Mouse (Mus musculus) G1E-ER4 (cell line): ENCODE data around the gene BC005537. TPM values are rescaled to one million over a fixed set of nuclear protein-coding genes. Genes with fewer than 3 reads are reported as not detected.

Experiments
- GATA1 ChIP-seq: IDR thresholded peaks from one replicate; pipeline ENCODE4 v1.8.0; 2012; ENCODE audit warnings: low read length, inconsistent platforms
- polyA plus RNA-seq: library from polyadenylated mRNA; stranded (reverse); fragments of >175 nt; gene quantifications from 2 replicates; pipeline ENCODE4 v1.2.3, GENCODE M21; 2012

BC005537 gene
- polyA plus RNA-seq, 1 experiment: 79.6 TPM

GRCm38 (mm10) chr13:24826116-24826515 is 24.7 kb downstream of the BC005537 start:
- TF ChIP-seq GATA1: no peak

GRCm38 (mm10) chr13:24830756-24831352 is 29.4 kb downstream of the BC005537 start:
- TF ChIP-seq GATA1: no peak

GRCm38 (mm10) chr13:24831353-24832130 is 30.1 kb downstream of the BC005537 start, which contains the start of the genes Acot13 and Tdp2:
Gene Acot13, minus strand, starts transcription at chr13:24831540.
Gene Tdp2, plus strand, starts transcription at chr13:24831679.
- no peak for TF ChIP-seq GATA1

- TF ChIP-seq GATA1: no peak
Measured at GRCm38 (mm10) chr13:24832131-24832810, 30.8 kb downstream of the BC005537 start.

DNA sequence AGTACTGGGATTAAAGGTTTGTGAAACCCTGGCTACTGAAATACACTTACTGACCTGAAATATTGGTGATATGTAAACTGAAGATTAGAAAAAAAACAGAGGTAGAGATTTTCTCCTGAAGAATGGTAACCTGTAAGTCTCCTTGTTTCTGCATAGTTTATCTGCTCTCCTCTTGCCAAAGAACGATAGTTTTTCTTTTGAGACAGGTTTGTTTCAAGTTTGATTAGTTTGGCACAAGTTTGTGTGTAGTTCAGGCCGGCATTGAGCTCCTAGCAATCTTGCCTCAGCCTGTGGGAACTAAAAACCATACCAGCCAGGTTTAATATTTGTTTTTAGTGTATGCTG is 31.3 kb downstream of the BC005537 start:
- TF ChIP-seq GATA1: no peak

GRCm38 (mm10) chr13:24839831-24840230 is 38.4 kb downstream of the BC005537 start:
- no peak for TF ChIP-seq GATA1

DNA sequence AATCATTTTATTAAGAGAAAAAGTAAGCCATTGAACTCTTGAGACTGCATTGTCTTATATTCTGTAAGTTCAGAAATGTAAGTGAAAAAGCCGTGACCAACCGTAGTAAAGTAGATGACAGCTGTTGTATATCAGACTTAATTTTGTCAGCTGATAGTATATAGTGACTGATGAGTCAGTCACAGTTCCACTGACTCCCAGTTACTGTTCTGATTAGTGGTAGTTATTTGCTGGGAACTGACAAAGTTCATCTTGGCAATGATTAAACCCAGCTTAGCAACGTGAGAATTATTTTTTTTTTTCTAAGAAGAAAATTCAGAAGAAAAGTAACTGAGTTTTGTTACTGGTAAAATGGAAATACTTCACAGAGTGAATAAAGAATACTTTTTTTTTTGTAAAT is 40.2 kb downstream of the BC005537 start:
- no peak for TF ChIP-seq GATA1

DNA sequence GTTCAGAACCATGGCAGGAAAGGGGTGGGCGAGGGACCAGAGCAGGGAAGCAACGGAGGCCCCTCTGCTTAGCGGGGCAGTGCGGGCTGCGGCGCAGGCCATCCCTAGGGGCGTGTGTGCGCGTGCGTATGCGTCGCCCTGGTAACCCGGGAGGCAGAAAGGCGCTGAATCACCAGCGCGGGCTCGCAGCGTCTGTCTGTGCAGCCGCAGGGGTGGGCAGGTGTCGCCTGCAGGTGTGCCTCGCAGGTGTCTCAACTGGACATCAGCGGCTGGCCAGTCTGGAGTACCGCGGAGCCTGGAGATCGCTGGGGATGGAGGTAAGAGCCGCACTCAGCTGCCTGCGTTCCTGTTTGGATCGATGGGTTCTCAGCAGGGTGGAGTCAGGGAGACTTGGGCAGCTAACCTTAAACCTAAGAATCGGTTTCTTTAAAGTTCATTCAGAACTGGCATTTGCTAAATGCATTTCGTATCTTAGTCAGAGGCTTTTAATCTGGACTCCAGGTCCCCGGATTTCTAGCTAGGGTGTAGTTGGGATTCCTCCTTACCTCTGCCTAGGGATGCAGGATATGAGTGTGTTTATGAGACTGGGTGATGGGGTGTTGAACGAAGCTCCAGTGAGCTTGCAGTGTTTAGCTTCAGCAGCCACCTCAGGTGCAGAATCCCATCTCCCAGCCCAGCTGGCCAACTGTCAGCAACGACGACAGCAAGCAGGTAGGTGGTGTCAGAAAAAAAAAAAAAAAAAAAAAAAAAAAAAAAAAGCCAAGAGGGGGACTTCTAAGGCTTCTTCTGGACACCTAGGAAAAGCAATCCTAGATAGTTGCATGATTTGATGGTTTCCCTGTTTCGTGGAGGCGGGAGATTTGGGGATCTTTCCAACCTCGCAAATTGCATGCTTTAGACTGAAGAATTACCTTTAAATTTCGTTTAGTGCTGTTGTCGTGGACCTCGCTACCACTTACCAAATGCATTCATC is 43.8 kb downstream of the BC005537 start, which contains the start of gene D130043K22Rik:
Gene D130043K22Rik (plus strand): TSS at position 153 of the 973 bp plus-strand sequence.
- no peak for TF ChIP-seq GATA1

- TF ChIP-seq GATA1: no peak
Measured at GRCm38 (mm10) chr13:24849318-24849717, 47.9 kb downstream of the BC005537 start.

- no peak for TF ChIP-seq GATA1
Measured at GRCm38 (mm10) chr13:24851989-24852388, 50.5 kb downstream of the BC005537 start.

DNA sequence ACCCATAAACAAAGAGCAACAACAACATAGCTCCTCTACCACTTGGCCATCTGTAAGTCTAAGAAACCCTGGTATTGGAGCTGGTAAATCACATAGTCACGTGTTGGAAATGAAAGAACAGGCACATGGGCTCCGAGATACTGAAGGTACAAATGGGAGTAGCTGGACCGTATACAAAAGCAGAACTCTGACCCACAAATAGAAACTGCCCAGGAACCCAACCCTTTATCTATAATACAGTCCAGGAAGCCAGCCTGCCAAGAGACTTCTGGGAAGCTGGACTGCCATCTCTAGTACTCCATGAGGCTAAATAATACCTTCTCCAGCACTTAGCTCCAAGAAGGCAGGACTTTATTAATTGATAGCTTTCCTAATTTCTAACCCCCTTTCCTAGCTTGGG is 51.1 kb downstream of the BC005537 start:
- no peak for TF ChIP-seq GATA1

DNA sequence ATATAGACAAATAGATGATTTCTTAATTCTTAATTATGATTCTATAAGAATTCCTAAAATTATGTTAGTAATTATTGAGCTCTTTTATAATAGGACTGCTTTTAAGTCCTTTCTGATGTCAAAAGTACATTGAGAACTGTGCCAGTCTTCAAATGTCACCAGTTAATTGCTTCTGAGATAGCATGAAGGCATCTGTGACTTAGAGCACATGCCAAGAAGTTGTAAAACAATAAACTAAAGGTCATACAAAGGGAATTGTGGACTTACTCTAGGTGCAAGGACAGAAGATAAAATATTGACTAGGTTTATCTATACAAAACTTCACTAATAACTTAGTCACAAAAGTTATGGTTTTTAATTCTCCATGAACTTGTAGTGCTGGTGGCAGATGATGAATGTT is 57.7 kb downstream of the BC005537 start:
- TF ChIP-seq GATA1: no peak

GRCm38 (mm10) chr13:24861084-24861483 is 59.6 kb downstream of the BC005537 start:
- no peak for TF ChIP-seq GATA1

GRCm38 (mm10) chr13:24862021-24862420 is 60.6 kb downstream of the BC005537 start:
- no peak for TF ChIP-seq GATA1

DNA sequence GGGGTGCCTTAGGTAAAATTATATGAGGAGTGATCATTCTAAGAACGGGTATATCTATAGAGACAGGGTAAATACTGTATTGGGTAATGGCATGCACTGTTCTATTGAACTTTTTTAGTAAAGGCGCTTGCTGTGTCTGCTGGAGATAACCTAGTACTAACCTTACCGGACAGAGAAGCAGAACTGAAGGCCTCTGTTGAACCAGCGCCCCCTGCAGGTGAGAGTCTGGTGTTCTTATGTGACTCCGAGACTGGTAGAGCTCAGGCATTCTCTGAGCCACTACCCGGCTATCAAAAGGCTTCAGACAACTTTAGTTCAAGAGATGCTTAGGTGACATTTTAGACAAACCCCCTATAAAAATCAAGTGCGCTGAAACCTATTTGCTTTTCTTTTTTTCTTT is 61.1 kb downstream of the BC005537 start:
- no peak for TF ChIP-seq GATA1

Other genes starting within 250 kb of the BC005537 start
- gene Ripor2, start 219.5 kb upstream of the BC005537 start, polyA plus RNA-seq: not detected in 2 replicates
- gene Armh2, start 60.4 kb upstream of the BC005537 start, polyA plus RNA-seq: not detected in 2 replicates
- gene Gmnn, start 39.7 kb upstream of the BC005537 start, polyA plus RNA-seq: 4.0 and 9.1 TPM in 2 replicates
- 46.7 and 50.2 TPM in 2 replicates for gene Acot13, start 29.9 kb downstream of the BC005537 start, polyA plus RNA-seq
- 49.8 and 53.5 TPM in 2 replicates for gene Tdp2, start 30.0 kb downstream of the BC005537 start, polyA plus RNA-seq
- gene D130043K22Rik, start 43.5 kb downstream of the BC005537 start, polyA plus RNA-seq: not detected in 2 replicates
- not detected in 2 replicates for gene Aldh5a1, start 136.0 kb downstream of the BC005537 start, polyA plus RNA-seq
- not detected in 2 replicates for gene Gpld1, start 141.5 kb downstream of the BC005537 start, polyA plus RNA-seq
- 6.4 and 8.6 TPM in 2 replicates for gene Mrs2, start 218.7 kb downstream of the BC005537 start, polyA plus RNA-seq